Mouse (Mus musculus): Measurements from ENCODE around the gene Usp31. TPM values are rescaled to one million over a fixed set of nuclear protein-coding genes. Genes with fewer than 3 reads are reported as not detected.

Gene Usp31
- polyA plus RNA-seq, 1 experiment from 2014 or later = 3.7 TPM

DNA sequence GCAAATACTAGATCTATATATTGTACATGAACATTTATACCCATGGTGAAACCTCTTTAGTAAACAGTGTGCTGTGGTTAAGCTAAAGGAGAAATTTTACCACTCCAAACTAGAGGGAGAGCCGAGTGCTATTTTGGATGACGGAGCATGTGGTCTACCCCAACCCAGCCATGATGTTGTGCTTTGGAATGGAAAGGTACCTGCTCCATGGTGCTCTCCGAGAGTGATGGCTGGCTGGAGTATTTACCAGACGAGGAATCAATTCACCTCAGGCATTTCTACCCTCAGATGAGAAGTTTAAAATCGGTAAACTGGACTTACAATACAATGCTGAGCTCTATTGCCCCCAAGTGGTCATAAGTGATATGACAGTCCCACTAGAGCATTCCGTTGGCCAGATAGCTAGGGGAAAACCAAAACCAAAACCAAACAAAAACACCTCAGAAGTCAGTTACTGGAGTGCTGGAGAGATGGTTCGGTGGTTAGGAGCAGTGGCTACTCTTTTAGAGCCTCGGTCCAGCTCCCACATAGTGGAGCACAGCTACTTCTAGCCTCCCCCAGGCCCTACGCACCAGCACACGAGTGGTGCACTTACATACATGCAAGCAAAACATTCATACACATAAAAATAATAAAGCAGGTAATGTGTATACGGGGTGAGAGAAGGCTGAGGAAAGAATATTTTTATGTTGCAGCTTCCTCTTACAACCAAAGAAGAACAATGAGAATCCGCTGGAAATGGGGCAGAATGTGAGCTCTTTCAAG is 65.9 kb downstream of the Usp31 start:
- Histone ChIP-seq H3K27me3 (no peaks in the 10 kb centered on the region), H3K4me2 (replicated peaks) (no peak overlapping the region), H3K9me3 (replicated peaks) (no peaks in the 10 kb centered on the region), H3K4me1 (peaks cover 2% of the 10 kb centered on the region; the same call in 1 of the 2 replicates), H3K9ac (no peak overlapping the region), H3K4me3 (no peak overlapping the region), H3K27ac (no peak overlapping the region), H3K36me3 (peaks cover 7% of the 10 kb centered on the region; the same call in 1 of the 2 replicates)
- ATAC-seq (ENCODE audit: low FRiP score) = no peak
- WGBS = 55% methylated on average over 12 of the region's 12 CpGs

DNA sequence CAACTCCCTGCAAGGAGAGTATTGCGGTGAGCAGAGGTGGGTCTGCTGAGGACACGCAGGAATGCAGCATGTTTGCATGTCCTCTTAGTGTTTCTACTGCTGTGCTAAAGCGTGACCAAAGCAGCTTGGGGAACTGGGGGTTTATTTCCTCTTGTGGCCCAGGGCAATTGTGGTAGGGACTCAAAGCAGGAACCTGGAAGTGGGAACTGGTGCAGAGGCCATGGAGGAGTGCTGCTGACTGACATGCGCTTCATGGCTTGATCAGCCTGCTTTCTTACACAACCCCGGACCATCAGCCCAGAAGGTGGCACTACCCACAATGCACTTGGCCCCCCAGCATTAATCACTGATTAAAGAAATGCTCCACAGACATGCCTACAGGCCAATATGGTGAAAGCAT is 70.3 kb downstream of the Usp31 start:
- Histone ChIP-seq H3K36me3 (no peaks in the 10 kb centered on the region), H3K27ac (no peak overlapping the region), H3K9me3 (replicated peaks) (no peaks in the 10 kb centered on the region), H3K4me3 (no peak overlapping the region), H3K4me1 (peaks cover 2% of the 10 kb centered on the region; the same call in 1 of the 2 replicates), H3K4me2 (replicated peaks) (no peak overlapping the region), H3K9ac (no peak overlapping the region), H3K27me3 (no peaks in the 10 kb centered on the region)
- ATAC-seq (ENCODE audit: low FRiP score) = no peak; the same call in 1 of the 2 replicates
- 78% methylated on average over 5 of the region's 5 CpGs for WGBS

DNA sequence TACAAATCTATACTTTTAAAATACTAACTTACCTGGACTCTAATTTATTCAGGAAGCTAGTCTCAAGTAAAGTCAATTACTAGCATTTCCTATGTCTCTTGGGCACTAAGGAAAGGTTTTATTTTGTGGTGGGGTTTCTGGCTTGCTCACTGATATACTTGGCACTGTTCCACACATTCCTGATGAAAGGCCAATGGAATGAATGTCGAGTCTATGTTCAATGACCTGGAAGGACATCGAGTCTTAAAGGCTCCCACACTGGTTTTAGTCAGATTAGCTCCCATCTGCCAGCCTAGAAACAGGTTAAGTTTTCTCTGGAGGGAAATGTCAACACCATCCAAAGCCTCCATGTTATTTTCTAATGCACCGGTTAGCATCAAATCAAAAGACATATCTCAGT is 72.8 kb downstream of the Usp31 start:
- Histone ChIP-seq H3K27me3 (no peaks in the 10 kb centered on the region), H3K9ac (no peak overlapping the region), H3K27ac (no peak overlapping the region), H3K4me2 (replicated peaks) (no peak overlapping the region), H3K4me1 (peaks cover 2% of the 10 kb centered on the region; the same call in 1 of the 2 replicates), H3K36me3 (no peaks in the 10 kb centered on the region), H3K9me3 (replicated peaks) (no peaks in the 10 kb centered on the region), H3K4me3 (no peak overlapping the region)
- WGBS = 54% methylated on average over 3 of the region's 3 CpGs
- ATAC-seq (ENCODE audit: low FRiP score) = no peak

DNA sequence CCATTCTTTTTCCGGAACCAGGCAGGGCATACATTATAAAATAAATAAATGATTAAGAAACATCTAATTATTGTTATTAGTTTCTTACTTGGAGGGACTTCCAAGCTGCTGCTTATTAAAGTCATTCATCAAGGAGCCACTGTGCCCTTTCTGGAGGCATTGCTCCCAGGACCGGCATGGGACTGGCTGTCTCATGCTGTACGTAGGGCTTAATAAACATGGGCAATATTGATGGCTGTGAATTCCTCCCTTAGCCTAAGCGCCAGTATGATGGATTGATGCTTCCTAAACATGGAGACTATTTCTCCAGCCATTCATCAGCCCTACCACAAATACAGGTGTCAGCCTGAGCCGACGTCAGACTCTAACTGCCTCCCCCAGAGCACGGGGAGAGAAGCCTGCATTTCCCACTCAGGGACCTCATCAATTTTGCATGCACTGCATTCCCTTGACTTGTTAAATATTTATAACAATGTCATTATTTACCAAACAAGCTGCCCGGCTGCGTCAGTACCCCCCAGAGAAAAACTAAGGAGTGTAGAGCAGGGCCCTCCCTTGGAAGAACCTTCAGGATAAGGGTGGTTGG is 84.1 kb downstream of the Usp31 start:
- no peak overlapping the region for H3K4me2 ChIP-seq (replicated peaks)
- ATAC-seq (ENCODE audit: low FRiP score) = peak; percentile 84
- H3K9me3 ChIP-seq (replicated peaks) = no peaks in the 10 kb centered on the region
- 46% methylated on average over 9 of the region's 9 CpGs for WGBS
- H3K9ac ChIP-seq = no peak overlapping the region
- peaks cover 14% of the 10 kb centered on the region for H3K4me1 ChIP-seq
- H3K36me3 ChIP-seq = no peaks in the 10 kb centered on the region
- no peak overlapping the region for H3K4me3 ChIP-seq
- peak overlapping the region; percentile 83; the same call in 1 of the 2 replicates for H3K27ac ChIP-seq
- H3K27me3 ChIP-seq = no peaks in the 10 kb centered on the region

DNA sequence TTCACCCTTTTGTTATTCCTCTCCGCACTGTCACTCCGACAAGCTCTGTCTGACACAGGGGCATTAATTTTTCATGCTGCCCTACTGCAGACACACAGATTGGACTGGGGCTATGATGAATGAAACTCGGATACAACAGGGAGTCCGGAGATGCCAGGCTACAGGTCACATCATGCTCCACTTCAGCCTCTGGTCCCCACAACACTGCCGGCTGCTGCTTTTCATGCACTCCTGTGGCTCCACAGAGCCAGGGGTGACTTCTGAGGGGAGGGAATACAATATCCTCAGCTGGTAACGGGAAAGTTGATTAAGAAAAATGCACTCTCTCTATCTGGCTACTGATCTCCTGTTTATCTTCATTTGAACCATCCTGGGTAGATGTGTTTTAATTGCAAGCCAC is 84.6 kb downstream of the Usp31 start:
- peaks cover 14% of the 10 kb centered on the region for H3K4me1 ChIP-seq
- H3K27me3 ChIP-seq = no peaks in the 10 kb centered on the region
- peak overlapping the region; percentile 21; the same call in 1 of the 2 replicates for H3K4me2 ChIP-seq (replicated peaks)
- H3K9me3 ChIP-seq (replicated peaks) = no peaks in the 10 kb centered on the region
- no peak overlapping the region for H3K9ac ChIP-seq
- 32% methylated on average over 6 of the region's 6 CpGs for WGBS
- peak; percentile 69 for ATAC-seq (ENCODE audit: low FRiP score)
- no peak overlapping the region for H3K4me3 ChIP-seq
- no peaks in the 10 kb centered on the region for H3K36me3 ChIP-seq
- peak overlapping the region; percentile 83 for H3K27ac ChIP-seq

DNA sequence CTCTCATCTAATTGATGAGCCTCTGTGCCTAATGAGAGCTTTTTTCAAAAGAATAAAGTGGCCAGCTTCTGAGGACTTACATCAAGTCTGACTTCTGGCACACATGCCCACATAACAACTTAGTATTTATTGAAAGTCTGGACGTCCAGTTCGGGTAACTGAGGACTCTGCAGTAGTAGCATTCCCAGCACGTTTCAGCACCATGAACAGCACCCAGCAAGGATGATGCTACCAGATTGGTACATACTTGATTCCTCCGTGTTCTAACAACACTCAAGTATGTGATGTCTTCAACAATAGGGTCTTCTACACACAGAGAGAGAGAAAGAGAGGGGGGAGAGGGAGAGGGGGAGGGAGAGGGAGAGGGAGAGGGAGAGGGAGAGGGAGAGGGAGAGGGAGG is 105.4 kb downstream of the Usp31 start:
- Histone ChIP-seq H3K4me3 (no peak overlapping the region), H3K36me3 (no peaks in the 10 kb centered on the region)
- 38% methylated on average over 4 of the region's 4 CpGs for WGBS

DNA sequence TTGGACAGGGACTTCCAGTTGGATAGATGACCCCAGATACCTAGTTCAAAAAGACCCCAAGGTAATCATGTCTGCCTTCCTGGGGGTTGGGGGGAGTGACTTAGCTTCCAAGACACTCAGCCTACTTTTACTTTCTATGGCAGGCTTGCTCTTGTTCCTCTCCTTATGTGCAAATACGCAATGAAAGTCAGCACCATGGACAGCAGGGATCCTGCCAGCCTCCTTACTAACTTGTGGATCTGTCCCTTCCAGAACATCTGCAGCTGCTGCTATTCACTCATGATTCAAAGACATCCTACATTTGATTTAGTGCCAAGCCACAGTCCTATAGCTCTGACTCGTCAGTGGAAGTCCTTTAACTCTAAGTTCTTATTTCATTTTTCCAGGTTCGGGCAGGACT is 110.7 kb downstream of the Usp31 start:
- Histone ChIP-seq H3K9ac (no peak overlapping the region), H3K4me1 (no peaks in the 10 kb centered on the region), H3K4me3 (no peak overlapping the region), H3K36me3 (no peaks in the 10 kb centered on the region), H3K9me3 (replicated peaks) (no peaks in the 10 kb centered on the region), H3K27ac (no peak overlapping the region), H3K4me2 (replicated peaks) (no peak overlapping the region), H3K27me3 (no peaks in the 10 kb centered on the region)
- no peak for ATAC-seq (ENCODE audit: low FRiP score)
- WGBS = 71% methylated on average over 3 of the region's 3 CpGs

More for the DNA sequence above, 105.4 kb downstream of the Usp31 start:
- Histone ChIP-seq H3K9me3 (replicated peaks) (no peaks in the 10 kb centered on the region), H3K27me3 (no peaks in the 10 kb centered on the region), H3K4me1 (no peaks in the 10 kb centered on the region), H3K4me2 (replicated peaks) (no peak overlapping the region), H3K9ac (no peak overlapping the region), H3K27ac (no peak overlapping the region)
- ATAC-seq (ENCODE audit: low FRiP score) = no peak

DNA sequence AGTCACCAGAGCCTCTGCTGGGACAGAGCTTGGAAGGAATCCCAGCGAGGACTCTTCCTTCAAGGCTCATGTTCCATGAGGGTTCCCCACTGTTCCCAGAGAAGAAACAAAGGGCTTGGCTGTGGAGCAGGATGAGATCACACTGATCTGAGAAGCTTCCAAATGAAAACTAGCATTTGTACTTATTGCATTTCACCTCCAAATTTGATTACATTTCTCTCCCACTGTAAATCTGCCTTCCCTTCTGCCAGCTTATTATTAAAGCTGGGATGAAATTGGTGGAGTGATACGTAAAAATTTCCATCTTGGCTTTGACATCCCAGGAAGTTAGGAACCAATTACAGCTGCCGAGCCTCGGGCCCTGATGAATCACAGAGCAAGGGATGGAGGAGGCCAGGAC is 111.6 kb downstream of the Usp31 start:
- Histone ChIP-seq H3K9ac (no peak overlapping the region), H3K4me3 (no peak overlapping the region), H3K27me3 (no peaks in the 10 kb centered on the region), H3K27ac (no peak overlapping the region), H3K9me3 (replicated peaks) (no peaks in the 10 kb centered on the region), H3K4me2 (replicated peaks) (no peak overlapping the region), H3K36me3 (no peaks in the 10 kb centered on the region), H3K4me1 (no peaks in the 10 kb centered on the region)
- ATAC-seq (ENCODE audit: low FRiP score) = no peak
- 69% methylated on average over 4 of the region's 4 CpGs for WGBS

DNA sequence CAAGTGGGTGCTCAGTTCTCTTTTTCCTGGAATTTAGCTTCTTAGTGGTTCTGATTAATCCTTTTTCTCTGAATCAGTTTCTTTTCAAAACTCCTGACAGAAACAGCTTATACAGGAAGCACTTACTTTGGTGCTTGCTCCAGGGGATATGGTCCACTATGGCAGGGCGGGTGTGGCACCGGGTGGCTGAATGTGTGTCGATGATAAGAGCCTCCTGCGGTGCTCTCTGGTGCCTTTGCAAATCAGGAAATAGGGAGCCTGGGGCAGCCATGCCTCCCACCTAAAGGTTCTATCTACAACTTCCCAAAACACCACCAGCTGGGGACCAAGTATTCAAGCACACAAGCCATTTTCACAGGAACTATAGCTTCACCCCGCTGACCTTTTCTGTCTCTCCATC is 112.0 kb downstream of the Usp31 start:
- Histone ChIP-seq H3K9ac (no peak overlapping the region), H3K27ac (no peak overlapping the region), H3K4me2 (replicated peaks) (no peak overlapping the region), H3K9me3 (replicated peaks) (no peaks in the 10 kb centered on the region), H3K27me3 (no peaks in the 10 kb centered on the region), H3K4me3 (no peak overlapping the region), H3K36me3 (no peaks in the 10 kb centered on the region), H3K4me1 (no peaks in the 10 kb centered on the region)
- 64% methylated on average over 5 of the region's 5 CpGs for WGBS
- no peak for ATAC-seq (ENCODE audit: low FRiP score)

DNA sequence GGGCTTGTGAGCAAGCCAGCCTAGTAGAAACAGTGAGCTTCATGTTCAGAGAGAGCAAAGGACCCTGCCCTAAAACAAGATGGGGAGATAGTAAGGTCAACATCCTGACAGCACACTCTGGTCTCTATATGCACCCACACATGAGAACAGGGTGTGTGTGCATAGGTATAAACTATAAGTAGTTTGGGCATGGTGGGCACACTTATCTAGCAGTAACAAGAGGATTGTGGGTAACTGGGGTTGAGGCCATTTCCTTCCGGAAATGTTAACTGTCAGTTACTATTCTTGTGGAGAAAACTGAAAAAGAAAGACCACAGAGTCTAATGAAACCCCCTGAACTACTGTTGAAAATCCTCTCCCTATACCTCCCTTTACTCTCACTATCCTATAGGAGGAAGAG is 112.4 kb downstream of the Usp31 start:
- Histone ChIP-seq H3K4me1 (no peaks in the 10 kb centered on the region), H3K4me2 (replicated peaks) (no peak overlapping the region), H3K27me3 (no peaks in the 10 kb centered on the region), H3K9me3 (replicated peaks) (no peaks in the 10 kb centered on the region), H3K36me3 (no peaks in the 10 kb centered on the region), H3K27ac (no peak overlapping the region), H3K4me3 (no peak overlapping the region), H3K9ac (no peak overlapping the region)
- ATAC-seq (ENCODE audit: low FRiP score) = no peak
- WGBS = 100% methylated on average over 1 of the region's 1 CpGs
